Mouse (Mus musculus): ENCODE results near the gene Fgfr2. TPM values are rescaled to one million over a fixed set of nuclear protein-coding genes. Genes with fewer than 3 reads are reported as not detected.

Fgfr2 gene
- polyA plus RNA-seq, 1 experiment from 2014 or later: 110 TPM

DNA sequence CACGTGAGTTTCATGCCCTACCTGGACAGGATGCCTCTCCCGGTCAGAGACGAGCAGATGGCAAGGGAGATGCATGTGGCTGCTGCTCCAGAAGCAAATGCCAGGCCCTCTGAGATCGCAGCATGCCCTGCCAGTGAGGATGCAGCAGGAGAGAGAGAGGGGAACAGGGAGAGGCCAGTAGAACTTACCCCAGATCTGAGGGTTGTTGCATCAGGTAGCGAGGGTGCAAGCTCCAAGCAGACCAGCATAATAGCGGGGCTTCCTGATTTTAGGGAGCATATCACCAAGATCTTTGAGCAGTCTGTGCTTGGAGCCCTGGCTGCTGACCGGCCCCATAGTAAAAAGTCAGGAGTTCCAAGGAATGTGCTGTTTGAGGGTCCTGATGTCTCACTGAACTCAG lies 2497.8 kb downstream of the Fgfr2 start:
- WGBS: 82% methylated on average over 7 of the region's 7 CpGs
- H3K36me3 ChIP-seq (ENCODE audit: insufficient read depth, low read length): no peaks in the 10 kb centered on the region
- no peaks in the 10 kb centered on the region for H3K27me3 ChIP-seq (replicated peaks; ENCODE audit: insufficient read depth, low read length)
- no peak overlapping the region for H3K4me2 ChIP-seq (replicated peaks; ENCODE audit: low read depth, low read length)
- no peak overlapping the region for H3K9ac ChIP-seq (replicated peaks; ENCODE audit: low read depth)
- H3K9me3 ChIP-seq (ENCODE audit: low read length): no peaks in the 10 kb centered on the region
- ATAC-seq (no peak), DNase-seq (ENCODE audit: low spot score) (no peak)
- no peak overlapping the region for H3K4me3 ChIP-seq (ENCODE audit: low read depth, low read length)
- H3K4me1 ChIP-seq (ENCODE audit: insufficient read depth, low read depth, low read length): no peaks in the 10 kb centered on the region
- no peak overlapping the region for H3K27ac ChIP-seq (ENCODE audit: low read length)
- TF ChIP-seq CTCF (IDR thresholded peaks at IDR 0.05) (no peak), EP300 (IDR thresholded peaks at IDR 0.05) (no peak)

DNA sequence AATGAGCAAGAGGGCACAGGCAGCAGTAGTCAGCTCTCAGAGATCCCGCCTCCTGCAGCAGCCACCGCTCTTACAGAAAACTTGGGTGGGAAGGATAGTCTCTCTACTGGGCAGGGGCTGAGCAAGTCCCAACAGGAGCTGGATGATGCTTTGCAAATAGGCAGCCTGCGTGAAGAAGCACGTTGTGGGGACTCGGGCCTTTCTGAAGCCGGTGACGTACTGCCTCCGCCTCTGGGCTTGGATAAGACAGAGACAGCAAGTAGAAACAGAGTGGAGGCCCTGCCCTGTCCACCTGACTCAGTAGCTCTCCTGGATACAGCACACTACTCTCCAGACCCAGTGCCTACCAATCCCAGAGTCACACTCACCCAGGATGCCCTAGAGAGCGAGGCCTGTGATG lies 2498.9 kb downstream of the Fgfr2 start:
- no peak overlapping the region for H3K27ac ChIP-seq (ENCODE audit: low read length)
- H3K9ac ChIP-seq (replicated peaks; ENCODE audit: low read depth): no peak overlapping the region
- ATAC-seq (no peak), DNase-seq (ENCODE audit: low spot score) (no peak)
- H3K9me3 ChIP-seq (ENCODE audit: low read length): no peaks in the 10 kb centered on the region
- 92% methylated on average over 9 of the region's 9 CpGs for WGBS
- H3K4me3 ChIP-seq (ENCODE audit: low read depth, low read length): no peak overlapping the region
- H3K4me1 ChIP-seq (ENCODE audit: insufficient read depth, low read depth, low read length): no peaks in the 10 kb centered on the region
- no peak overlapping the region for H3K4me2 ChIP-seq (replicated peaks; ENCODE audit: low read depth, low read length)
- TF ChIP-seq CTCF (IDR thresholded peaks at IDR 0.05) (no peak), EP300 (IDR thresholded peaks at IDR 0.05) (no peak)
- H3K27me3 ChIP-seq (replicated peaks; ENCODE audit: insufficient read depth, low read length): no peaks in the 10 kb centered on the region
- H3K36me3 ChIP-seq (ENCODE audit: insufficient read depth, low read length): no peaks in the 10 kb centered on the region

DNA sequence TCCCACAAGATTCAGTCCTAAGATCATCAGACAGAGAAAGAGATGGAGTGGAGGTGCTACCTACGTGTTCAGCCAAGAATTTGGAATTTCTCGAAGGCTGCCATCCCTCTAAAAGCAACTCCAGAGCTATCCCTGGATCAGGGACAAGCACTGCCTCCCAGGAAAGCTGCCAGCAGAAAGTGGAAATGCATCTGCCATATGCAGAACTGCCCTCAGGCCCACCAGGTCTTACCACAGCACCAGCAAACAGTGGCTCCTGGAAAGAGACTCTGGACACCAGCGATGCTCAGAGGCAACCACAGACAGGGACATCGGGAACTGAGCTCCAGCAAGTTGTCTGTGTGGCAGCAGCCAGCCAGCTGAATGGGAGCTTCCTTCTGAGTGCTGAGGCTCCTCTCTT lies 2500.8 kb downstream of the Fgfr2 start:
- DNase-seq (ENCODE audit: low spot score) (no peak), ATAC-seq (no peak)
- Histone ChIP-seq H3K36me3 (ENCODE audit: insufficient read depth, low read length) (no peaks in the 10 kb centered on the region), H3K9me3 (ENCODE audit: low read length) (no peaks in the 10 kb centered on the region), H3K4me1 (ENCODE audit: insufficient read depth, low read depth, low read length) (no peaks in the 10 kb centered on the region), H3K9ac (replicated peaks; ENCODE audit: low read depth) (no peak overlapping the region), H3K27me3 (replicated peaks; ENCODE audit: insufficient read depth, low read length) (no peaks in the 10 kb centered on the region), H3K27ac (ENCODE audit: low read length) (no peak overlapping the region), H3K4me2 (replicated peaks; ENCODE audit: low read depth, low read length) (no peak overlapping the region), H3K4me3 (ENCODE audit: low read depth, low read length) (no peak overlapping the region)
- WGBS: 71% methylated on average over 4 of the region's 4 CpGs
- TF ChIP-seq EP300 (IDR thresholded peaks at IDR 0.05) (no peak), CTCF (IDR thresholded peaks at IDR 0.05) (no peak)

DNA sequence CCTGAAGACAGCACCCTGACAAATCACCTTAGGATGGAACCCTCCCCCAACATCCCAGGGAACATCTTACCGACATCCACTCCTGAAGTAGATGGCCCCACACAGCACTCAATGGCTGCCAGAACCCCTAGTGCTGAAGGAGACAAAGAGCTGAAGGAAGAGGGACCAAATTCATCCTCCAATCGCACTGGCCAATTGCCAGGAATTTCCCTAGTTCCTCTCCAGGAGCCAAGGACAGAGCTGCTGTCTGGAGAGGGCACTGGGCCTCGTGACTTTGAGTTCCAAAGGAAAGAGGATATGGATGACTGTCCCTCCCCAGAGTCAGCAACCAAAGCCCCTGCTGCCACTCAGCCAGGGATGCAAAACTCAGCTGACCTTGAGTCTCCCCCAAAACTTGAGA lies 2501.2 kb downstream of the Fgfr2 start:
- Histone ChIP-seq H3K36me3 (ENCODE audit: insufficient read depth, low read length) (no peaks in the 10 kb centered on the region), H3K4me2 (replicated peaks; ENCODE audit: low read depth, low read length) (no peak overlapping the region), H3K27me3 (replicated peaks; ENCODE audit: insufficient read depth, low read length) (no peaks in the 10 kb centered on the region), H3K9ac (replicated peaks; ENCODE audit: low read depth) (no peak overlapping the region), H3K27ac (ENCODE audit: low read length) (no peak overlapping the region), H3K4me3 (ENCODE audit: low read depth, low read length) (no peak overlapping the region), H3K9me3 (ENCODE audit: low read length) (no peaks in the 10 kb centered on the region), H3K4me1 (ENCODE audit: insufficient read depth, low read depth, low read length) (no peaks in the 10 kb centered on the region)
- TF ChIP-seq EP300 (IDR thresholded peaks at IDR 0.05) (no peak), CTCF (IDR thresholded peaks at IDR 0.05) (no peak)
- no peak for DNase-seq (ENCODE audit: low spot score)
- no peak for ATAC-seq
- 33% methylated on average over 3 of the region's 3 CpGs for WGBS

DNA sequence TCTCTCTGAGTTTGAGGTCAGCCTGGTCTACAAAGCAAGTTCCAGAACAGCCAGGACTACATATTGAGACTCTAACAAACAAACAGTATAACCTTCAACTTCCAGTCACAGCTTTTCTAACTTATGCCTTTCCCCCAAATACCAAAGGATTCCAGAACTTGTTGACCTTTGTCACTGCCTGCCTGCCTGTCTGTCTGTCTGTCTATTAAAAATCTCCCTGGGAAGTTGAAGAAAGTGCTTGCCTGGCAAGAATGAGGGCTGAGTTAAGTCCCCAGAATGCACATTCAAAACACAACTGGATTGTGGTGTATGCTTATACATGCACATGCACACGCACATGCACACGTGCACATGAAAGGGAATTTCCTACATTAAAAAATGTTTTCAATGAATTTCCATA lies 2502.1 kb downstream of the Fgfr2 start:
- H3K36me3 ChIP-seq (ENCODE audit: insufficient read depth, low read length): no peaks in the 10 kb centered on the region
- no peak overlapping the region for H3K27ac ChIP-seq (ENCODE audit: low read length)
- TF ChIP-seq CTCF (IDR thresholded peaks at IDR 0.05) (no peak), EP300 (IDR thresholded peaks at IDR 0.05) (no peak)
- H3K9ac ChIP-seq (replicated peaks; ENCODE audit: low read depth): no peak overlapping the region
- ATAC-seq (no peak), DNase-seq (ENCODE audit: low spot score) (no peak)
- WGBS: 83% methylated on average over 2 of the region's 2 CpGs
- no peaks in the 10 kb centered on the region for H3K4me1 ChIP-seq (ENCODE audit: insufficient read depth, low read depth, low read length)
- no peaks in the 10 kb centered on the region for H3K9me3 ChIP-seq (ENCODE audit: low read length)
- no peak overlapping the region for H3K4me3 ChIP-seq (ENCODE audit: low read depth, low read length)
- no peak overlapping the region for H3K4me2 ChIP-seq (replicated peaks; ENCODE audit: low read depth, low read length)
- no peaks in the 10 kb centered on the region for H3K27me3 ChIP-seq (replicated peaks; ENCODE audit: insufficient read depth, low read length)

DNA sequence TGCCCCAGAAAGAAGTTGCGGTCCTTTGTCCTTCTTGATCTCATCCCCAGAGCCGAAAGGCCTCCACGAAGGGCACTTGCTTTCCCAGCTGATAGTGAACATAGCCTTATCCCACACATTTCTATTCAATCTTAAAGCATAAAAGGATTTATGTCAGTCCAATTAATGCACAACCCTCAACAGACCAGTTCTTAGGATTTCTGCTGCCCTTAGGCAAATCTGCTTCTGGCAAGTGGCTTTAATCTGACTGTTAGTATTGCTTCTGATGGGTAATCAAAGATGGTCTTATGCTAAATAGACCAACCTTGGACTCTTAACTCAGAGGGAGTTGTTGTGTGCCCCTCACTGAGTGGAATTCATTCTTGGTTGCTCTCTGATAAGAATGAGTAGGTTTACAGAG lies 2505.6 kb downstream of the Fgfr2 start:
- DNase-seq (ENCODE audit: low spot score): no peak
- no peaks in the 10 kb centered on the region for H3K27me3 ChIP-seq (replicated peaks; ENCODE audit: insufficient read depth, low read length)
- no peak for ATAC-seq
- TF ChIP-seq EP300 (IDR thresholded peaks at IDR 0.05): no peak
- H3K9me3 ChIP-seq (ENCODE audit: low read length): no peaks in the 10 kb centered on the region
- WGBS: 86% methylated on average over 3 of the region's 3 CpGs
- no peak overlapping the region for H3K4me3 ChIP-seq (ENCODE audit: low read depth, low read length)
- no peaks in the 10 kb centered on the region for H3K36me3 ChIP-seq (ENCODE audit: insufficient read depth, low read length)
- H3K27ac ChIP-seq (ENCODE audit: low read length): no peak overlapping the region
- no peaks in the 10 kb centered on the region for H3K4me1 ChIP-seq (ENCODE audit: insufficient read depth, low read depth, low read length)
- H3K9ac ChIP-seq (replicated peaks; ENCODE audit: low read depth): no peak overlapping the region
- H3K4me2 ChIP-seq (replicated peaks; ENCODE audit: low read depth, low read length): no peak overlapping the region

DNA sequence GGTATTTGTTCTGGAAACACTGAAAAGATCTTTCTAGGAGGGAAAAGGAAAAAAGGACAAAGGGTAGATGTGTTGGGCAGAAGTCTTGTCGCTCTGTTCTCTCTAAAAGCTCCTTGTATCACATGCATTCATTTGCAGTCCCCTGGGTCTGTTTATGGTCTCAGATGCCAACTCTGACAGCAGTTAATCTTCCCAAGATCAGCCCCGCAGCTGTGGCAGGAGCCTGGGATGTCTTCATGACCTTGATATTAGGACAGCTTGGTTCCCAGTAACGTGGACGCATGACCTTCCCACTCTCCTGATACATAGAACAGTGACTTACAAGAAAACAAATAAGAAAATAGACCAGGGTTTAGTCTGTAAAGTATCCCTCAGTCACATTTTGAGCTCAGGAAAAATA lies 2509.2 kb downstream of the Fgfr2 start:
- Histone ChIP-seq H3K9ac (replicated peaks; ENCODE audit: low read depth) (no peak overlapping the region), H3K9me3 (ENCODE audit: low read length) (no peaks in the 10 kb centered on the region), H3K4me3 (ENCODE audit: low read depth, low read length) (no peak overlapping the region), H3K4me1 (ENCODE audit: insufficient read depth, low read depth, low read length) (no peaks in the 10 kb centered on the region), H3K27ac (ENCODE audit: low read length) (no peak overlapping the region), H3K36me3 (ENCODE audit: insufficient read depth, low read length) (no peaks in the 10 kb centered on the region), H3K27me3 (replicated peaks; ENCODE audit: insufficient read depth, low read length) (no peaks in the 10 kb centered on the region), H3K4me2 (replicated peaks; ENCODE audit: low read depth, low read length) (no peak overlapping the region)
- DNase-seq (ENCODE audit: low spot score) (no peak), ATAC-seq (no peak)
- WGBS: 61% methylated on average over 4 of the region's 4 CpGs
- TF ChIP-seq CTCF (IDR thresholded peaks at IDR 0.05): no peak
- TF ChIP-seq EP300 (IDR thresholded peaks at IDR 0.05): no peak
